Mouse (Mus musculus) c-Kit-positive CD71-positive TER-119-negative erythroid progenitor cells, embryonic 14.5 days (primary cell): ENCODE measurements around the gene Atp8a1.
A peak's percentile ranks its signal among the peaks of the same experiment; 100 is the strongest.
"Not testable (repeated sequence)": the region's sequence is repeated elsewhere in the genome, so short reads cannot be mapped to it uniquely, and the experiment has no call there.

Experiments
- DNase-seq: peaks from one replicate; pipeline ENCODE4 v3.0.0-alpha.2; 2013; ENCODE audit warnings: low read depth

Gene Atp8a1

GRCm38 (mm10) chr5:67826935-67827334, 20.3 kb downstream of the Atp8a1 start:
- no peak for DNase-seq

GRCm38 (mm10) chr5:67826278-67826677, 21.0 kb downstream of the Atp8a1 start:
- DNase-seq, result no peak

DNA sequence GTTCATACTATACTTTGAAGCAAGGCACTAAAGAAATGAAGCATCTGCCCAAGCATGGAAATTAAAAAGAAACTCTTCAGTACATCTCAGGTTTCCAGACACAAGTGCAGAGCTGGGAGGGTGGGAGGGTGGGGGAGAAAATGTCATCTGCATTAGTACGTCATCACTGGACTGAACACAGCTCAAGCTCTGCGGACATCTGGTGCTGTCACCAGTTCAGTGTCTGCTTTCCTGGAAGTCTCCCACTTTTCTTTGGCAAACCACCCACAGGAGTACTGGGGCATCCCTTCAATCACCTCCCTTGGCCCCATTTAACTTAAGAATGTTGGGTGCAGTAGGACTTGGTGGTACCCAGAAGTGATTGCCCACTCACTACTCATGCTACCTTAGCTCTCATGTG, 22.6 kb downstream of the Atp8a1 start:
- DNase-seq, result no peak

DNA sequence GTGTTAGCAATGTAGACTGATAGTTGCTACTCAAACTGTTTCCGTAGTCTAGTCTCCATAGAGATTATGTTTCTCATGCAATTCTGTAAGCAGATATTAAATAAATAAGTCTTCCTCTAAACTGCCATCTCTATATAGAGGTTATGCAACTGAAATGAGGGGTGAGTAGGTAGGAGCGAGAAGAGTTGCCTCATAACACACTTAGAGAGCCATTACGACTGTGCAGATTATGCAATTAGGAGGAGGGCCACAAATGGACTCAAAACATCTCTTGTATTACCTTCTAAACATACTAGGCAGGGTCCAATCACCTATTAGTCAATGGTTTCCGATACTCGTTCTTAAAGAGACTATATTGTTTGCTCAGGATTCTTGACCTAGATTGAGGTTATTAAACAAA, 23.5 kb downstream of the Atp8a1 start:
- DNase-seq, result no peak

- no peak for DNase-seq
These were observed 24.6 kb downstream of the Atp8a1 start for GRCm38 (mm10) chr5:67822619-67823018.

DNA sequence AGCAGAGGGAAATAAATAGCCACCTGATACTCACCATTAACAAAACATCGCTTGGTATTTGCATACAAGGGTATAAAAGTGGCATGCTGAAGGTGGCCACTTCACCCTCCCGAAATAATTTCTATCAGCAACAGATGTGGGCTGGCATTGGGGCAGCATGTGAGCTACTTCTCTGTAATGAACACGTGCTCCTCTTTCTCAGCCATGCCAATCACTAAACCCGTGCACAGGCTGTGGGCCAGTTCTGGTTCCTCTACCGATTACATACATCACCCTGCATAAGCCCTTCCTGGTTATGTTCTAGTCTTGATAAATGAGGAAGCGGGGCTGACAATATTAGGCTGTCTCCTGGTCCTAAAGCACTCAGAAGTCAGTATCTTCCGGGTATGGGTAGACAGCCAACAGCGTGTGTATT, 25.2 kb downstream of the Atp8a1 start:
- DNase-seq, result no peak

DNA sequence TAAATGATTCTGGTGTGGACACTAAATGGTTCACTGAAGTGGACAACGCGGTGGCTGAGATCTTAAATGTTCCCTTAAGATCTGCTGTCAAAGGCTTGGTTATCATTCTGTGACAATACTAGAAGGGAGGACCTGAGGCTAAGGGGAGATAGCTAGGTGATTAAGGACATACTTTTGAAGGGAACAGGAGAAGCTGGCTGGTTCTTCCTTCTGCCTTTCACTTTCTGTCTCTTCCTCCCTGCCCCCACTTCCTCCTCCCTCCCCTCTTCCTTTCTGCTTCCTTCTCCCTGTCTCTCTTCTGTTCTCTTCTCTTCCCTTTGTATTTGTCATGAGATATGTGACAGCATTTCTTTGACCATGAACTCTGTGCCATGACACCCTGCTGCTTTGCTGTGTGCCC, 26.0 kb downstream of the Atp8a1 start:
- DNase-seq, result no peak

DNA sequence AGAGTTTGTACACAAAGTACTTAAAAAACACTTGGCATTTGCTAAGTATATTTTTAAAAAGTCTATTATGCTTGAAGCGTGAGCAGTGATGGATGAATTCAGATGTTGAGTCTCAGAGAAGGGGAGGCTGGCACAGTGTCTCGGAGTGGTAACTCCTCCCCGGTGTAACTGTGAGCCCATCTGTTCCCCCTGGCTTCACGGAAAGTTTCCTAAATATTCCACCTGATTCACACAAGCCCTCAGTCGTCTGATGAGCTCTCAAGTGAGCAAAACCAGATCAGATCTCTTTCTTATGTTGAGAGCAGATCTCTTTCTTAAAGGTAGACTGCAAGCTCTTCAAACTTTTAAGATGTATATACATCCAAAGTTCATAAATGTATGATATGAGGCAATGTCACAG, 27.8 kb downstream of the Atp8a1 start:
- DNase-seq, result no peak

DNA sequence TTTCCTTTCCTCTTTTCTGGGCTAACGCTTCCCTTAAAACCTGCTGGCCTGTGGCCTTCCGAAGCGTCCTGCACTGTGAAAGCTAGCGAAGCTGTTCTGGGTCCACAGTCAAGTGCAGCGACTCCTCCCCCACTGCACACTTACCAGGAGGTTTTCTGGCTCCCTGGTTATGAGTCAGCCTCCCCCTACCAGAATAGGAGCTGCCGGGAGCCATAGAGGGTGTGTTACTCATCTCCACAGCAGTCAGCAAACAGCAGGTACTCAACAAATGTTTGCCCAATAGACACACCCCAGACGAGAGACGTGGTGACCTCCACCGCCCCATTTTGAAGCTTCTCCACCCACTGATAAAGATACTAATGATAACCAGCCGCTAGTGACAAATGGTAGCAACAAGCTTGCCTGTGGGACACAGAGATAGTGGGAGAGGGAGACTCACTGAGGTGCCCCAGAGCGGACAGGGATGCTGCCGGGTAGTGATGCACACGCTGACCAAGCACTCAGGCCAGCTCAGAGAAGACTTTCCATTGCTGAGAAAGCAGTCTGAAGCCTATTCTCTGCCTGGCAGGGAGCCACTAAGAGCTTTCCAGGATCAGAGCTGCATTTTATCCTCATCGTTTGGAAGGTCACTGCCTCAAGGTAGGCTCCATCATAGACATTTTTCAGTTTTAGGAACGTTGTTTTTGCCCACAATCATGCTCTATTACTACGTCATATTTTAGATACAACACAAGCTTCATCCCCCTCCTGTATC, 31.5 kb downstream of the Atp8a1 start:
- peak; percentile 78 for DNase-seq

DNA sequence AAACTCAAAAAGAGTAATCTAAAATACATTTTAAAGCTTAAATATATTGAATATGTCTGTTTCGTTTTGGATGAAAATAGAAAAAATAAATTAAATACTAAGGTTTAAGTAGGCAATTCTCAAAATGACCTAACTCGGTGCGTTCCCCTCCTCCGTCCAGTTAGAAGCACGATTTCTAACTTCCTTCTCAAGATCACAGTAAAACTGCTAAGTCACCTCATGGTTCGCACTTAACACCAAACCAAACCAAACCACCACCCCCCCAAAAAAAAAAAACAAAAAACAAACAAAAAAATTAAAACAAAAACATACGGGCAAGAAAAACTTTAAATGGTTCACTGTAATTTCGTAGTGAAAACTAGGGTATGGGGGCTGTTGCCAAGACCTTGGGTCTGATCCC, 32.2 kb downstream of the Atp8a1 start:
- not testable (repeated sequence) for DNase-seq

DNA sequence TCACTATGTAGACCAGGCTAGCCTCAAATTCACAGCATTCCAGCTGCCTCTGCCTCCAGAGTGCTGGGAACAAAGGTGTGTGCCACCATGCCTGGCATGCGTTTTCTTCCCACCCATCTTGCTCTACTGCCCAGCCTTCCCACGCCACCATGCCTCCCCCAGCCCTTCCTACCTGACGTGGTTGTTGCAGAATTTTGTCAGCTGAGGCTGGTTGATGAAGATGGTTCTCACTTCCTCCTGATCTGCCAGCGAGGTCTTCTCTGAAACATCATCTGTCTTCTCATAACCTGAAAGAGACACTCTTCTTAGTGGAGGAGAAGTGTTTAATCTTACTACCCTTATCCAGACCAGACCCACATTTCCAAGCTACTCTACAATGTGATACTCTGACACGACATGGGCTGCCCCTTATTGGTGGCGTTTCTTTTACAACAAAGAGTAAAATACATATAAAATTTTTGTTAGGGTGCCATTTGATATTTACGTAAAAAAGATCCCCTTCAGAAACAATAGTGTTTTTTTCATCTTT, 32.7 kb downstream of the Atp8a1 start:
- DNase-seq, result no peak

DNA sequence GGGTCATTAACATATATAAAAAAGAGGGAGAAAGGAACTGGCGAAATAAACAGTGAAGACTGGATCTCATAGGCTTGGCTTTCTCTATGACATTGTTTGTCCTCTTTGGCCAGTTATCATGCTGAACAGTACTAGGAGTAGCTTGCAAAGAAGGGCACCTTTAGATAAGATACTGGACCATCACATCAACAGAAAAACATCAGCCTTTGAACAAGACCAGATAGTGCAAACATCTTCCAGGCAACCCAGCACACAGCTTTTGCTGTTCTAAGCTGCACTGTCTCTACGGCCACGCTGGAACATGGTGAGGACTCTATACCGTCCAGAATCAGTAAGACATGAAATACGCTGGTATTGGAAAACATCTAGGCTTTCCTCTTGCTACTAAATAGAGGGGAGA, 33.9 kb downstream of the Atp8a1 start:
- peak; percentile 54 for DNase-seq

DNA sequence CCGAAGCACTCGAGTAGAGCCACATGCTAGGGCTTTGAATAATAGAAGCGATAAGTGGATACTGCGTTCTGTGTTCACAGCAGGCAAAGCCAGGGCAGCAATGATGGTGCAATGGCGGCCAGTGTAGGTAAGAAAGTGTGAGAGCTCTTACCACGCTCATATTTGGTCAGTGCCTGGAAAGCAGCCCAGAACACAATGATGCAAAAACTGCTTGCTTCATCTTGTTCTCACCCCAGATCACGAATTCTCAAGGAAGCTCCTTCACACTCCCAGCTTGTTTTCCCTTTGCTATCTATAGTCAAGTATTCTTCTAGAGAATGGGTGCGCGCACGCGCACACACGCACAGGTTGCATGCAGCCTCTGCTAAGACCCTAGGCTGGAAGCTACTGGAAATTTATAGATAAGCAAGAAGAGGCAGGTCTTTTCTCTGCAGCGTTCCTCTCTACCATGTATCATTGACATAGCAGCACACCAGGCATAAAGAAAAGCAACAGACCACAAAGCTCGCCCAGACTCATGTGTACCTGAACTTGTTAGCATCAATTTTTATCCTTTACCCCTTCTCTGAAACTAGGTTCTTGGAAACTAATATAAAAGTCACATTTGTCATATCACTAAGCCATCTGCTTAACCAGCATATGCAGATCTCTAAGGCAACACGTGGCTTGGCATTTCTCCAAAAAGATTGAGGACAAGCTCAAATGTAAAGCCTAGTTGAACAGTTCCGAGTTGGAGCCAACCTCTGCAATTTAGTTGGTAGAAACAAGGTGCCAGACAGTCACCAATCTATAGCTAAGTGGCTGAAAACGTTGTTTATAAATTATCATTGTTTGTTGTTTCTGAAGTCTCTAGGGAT, 44.8 kb downstream of the Atp8a1 start:
- no peak for DNase-seq

- no peak for DNase-seq
These were observed 46.4 kb downstream of the Atp8a1 start for GRCm38 (mm10) chr5:67800801-67801200.

GRCm38 (mm10) chr5:67799785-67800184, 47.4 kb downstream of the Atp8a1 start:
- DNase-seq, result no peak

DNA sequence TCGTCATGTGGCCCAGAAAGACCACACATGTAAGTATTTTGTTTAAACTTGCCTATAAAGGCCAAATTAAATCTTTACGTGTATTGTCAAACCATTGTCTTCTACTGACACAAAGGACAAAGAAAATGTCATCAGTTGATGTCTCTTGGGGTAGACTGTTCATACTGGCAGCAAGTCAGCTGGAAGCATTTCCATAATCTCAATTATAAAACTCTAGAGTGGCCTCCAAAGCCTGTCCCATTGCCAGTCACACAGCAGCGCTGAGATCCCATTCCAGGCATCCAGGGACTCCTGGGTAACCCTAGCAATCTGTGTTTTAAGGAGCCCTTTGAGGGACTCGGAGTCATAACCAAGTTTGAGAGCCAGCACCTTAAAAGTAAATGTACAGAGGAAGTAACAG, 48.9 kb downstream of the Atp8a1 start:
- DNase-seq, result no peak

DNA sequence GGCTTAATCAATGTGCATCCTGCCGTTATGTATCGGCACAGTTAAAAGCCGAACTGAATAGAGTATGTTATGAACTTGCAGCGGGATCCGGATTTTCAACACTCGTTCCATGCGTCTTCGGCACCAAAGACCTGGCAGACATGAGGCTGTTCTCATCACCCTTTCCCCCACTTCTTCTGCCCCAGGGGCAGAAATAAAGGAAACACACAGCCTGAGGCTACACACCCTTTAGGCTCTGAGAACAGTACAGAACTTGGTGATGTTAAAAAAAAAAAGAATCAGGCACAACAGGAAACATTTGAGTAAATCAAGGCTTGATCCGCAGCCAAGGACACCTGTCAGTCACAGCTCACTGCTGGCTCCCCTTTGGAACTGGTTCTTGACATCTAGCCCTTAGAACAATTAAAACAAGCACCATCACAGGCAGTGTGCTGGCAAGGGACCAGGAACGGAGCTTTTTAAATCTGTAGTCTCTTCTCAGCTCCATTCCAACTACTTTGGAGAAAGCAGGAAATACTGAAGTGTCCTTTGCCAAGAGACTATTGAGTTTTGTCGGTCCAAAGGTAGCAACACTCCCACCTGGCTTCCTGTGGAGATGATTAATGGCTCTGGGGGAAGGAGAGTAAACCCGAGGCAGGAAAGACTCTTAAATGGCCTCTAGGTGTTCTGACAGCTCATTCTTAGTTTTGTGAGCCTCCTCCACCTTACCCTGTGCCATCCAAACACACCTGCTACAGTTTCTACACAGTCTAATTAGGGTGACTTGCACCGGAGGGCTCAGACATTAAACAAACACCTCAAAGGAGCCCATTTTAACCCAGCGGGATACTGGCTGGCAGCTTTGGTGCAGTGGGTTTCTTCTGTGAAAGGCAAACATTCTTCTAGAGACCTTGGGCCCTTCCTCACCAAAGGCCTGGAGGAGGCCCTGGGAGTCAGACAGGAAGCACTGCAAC, 50.0 kb downstream of the Atp8a1 start:
- no peak for DNase-seq

DNA sequence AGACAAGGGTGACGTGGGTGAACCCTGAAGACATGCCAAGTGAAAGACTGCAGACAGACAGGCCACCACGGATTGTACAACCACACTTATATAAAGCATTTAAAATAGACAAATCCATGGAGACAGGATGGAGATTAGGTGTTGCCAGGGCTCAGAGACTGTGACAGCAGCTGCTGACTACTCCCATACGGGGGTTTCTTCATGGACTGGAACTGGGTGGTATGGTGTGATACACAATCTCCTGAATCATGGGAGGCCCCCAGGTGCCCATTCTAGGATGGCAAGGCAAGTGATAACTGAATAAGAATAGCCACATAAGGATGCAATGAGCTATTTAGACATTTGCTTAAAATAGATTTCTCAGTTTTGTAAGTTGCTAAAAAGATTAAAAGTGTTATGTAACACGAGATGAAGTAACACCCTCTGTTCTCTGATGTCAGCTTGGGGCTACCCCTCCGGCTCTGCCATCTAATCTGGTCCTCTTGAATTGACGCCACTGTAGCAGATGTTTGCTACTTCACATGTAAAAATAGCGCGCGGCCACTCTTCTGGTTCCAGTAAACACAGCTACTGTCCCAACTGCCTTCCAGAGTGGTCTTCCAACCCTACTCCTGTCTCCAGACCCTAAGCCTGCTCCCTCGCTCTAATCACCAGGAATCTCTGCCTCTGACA, 53.0 kb downstream of the Atp8a1 start:
- DNase-seq, result no peak

DNA sequence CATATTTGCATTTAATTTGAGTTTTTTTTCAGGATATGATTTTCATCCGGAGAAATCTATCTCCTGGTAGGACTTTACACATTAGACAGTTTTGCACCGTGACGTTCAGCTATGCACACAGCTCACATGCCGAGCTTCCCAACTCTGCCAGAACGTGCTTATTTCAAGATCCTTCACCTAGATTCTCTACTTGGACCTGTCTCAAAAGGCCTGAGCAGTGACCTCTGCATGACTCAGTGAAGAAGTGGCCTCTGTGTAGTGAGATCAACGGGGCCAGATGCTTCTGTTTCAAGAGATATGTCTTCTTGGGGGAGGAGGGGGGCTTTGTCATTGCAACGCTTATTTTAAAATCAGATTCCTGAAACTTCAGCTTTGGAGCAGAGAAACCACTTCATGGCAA, 64.5 kb downstream of the Atp8a1 start:
- no peak for DNase-seq

- DNase-seq, result no peak
These were observed 69.2 kb downstream of the Atp8a1 start for GRCm38 (mm10) chr5:67778026-67778425.

DNA sequence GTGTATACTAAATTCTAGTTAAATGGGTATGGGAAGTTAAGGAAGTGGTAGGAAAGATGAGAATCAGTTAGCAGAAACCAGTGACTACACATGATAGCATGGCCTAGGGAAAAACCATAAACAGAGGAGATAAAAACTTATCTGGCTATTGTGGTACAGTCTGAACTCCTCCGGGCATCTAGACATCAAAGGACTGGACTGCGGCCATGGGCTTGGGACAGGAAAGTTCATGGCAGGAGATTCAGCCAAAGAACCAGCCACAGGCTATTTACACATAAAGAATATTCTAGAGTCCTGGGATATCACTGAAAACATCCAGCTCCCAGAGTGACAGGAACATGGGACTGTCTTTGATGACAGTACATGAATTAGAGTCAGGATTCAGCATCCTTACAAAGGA, 73.0 kb downstream of the Atp8a1 start:
- no peak for DNase-seq
